Mouse (Mus musculus): ENCODE data around the gene Tmem260. TPM values are rescaled to one million over a fixed set of nuclear protein-coding genes. Genes with fewer than 3 reads are reported as not detected.

Gene Tmem260
- total RNA-seq, 4 experiments from 2014 or later, result 23.0 to 32.2 (median 26.0) TPM

DNA sequence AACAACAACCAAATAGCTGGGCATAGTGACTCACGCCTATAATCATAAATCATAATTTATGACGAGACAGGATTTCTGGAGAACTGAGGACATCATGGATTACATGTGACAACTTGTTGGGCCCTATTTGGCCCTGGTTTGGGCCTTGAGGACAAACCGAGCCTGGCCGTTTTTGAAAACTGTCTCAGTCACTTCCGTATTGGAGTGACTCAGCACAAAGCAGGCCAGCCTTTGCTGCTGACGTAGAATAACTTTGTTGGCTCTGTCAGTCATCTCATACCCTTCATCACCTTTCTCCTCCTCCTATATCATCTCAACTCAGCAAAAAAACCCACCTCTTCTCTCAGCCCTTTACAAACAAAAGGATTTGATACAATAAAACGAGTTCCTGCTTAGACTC is 103.8 kb downstream of the Tmem260 start:
- no peak for DNase-seq (ENCODE audit: low spot score in 2 of 2)

DNA sequence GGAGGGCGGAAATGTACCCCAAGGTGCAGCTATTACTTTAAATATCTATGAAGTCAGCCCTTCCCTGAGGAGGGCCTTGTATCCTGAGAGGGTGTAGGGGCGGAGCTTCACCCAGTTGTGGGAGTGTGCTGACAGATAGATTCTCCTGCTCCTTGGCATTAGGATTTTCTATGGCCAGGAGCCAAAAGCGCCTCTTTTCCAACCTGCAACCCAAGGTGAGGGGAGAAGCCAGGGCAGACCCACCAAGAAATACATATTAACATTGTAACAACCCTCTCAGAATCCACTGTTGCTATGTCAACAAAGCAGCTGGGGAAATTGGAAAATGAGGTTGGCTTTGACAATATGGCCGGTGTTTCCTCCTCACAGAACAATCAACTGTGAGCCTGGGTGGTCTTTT is 107.3 kb downstream of the Tmem260 start:
- no peak for DNase-seq (ENCODE audit: low spot score in 2 of 2)

DNA sequence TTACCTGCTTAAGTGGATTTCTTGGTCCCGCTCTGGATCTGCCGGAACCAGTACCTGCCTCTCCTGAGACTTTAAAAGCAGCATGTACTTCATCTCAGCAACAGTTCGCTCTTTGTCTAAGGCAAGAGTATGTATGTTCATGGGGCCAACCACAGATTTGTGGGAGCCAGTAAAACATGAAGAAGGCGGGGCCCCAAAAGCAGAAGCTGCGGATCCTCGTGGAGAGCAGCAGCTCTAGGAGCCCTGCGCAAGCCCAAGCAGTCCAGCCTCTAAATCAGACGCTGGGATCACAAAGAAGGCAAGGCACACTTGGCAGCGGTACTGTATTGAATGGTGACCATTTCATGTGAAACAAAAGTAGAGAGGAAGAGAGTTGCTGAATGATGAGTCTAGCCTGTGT is 107.8 kb downstream of the Tmem260 start:
- no peak for DNase-seq (ENCODE audit: low spot score in 2 of 2)

DNA sequence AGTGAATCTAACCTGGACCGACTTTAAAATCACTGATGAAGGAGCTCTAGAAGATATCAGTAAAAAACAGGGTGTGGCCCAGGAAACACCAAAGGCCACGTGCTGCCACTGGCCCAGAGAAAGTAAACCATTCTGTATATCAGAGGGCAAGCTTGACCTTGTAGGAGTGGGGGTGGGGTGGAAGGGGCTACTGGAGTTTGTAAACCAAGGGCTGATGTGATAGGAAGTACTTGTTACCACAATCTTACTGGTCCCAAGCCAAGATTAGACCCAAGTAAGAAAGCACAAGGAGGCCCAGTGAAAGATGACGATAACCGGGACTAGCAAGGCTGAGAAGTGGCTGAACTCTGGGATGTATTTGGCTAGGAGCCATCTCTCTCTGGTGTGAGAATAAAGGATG is 113.1 kb downstream of the Tmem260 start:
- DNase-seq (ENCODE audit: low spot score in 2 of 2), result no peak

DNA sequence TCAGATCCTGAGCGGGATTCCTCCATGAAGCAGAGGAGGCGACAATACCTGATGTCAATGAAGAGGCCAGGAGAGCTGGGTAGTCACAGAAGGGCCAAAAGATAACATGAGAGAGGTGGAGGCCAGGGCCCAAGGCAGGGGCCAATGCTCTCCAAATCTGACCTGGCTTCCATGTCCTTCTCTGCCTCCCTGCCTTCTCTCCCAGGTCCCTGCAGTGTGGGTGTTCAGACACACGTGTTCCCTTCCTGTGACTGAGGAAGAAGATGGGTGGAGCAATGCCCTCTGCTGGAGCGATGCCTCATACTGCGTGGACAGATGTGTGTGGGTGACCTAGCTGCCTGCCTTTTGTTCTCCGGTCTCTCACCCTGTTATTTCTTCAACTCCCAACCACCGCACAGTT is 113.8 kb downstream of the Tmem260 start:
- no peak for DNase-seq (ENCODE audit: low spot score in 2 of 2)

DNA sequence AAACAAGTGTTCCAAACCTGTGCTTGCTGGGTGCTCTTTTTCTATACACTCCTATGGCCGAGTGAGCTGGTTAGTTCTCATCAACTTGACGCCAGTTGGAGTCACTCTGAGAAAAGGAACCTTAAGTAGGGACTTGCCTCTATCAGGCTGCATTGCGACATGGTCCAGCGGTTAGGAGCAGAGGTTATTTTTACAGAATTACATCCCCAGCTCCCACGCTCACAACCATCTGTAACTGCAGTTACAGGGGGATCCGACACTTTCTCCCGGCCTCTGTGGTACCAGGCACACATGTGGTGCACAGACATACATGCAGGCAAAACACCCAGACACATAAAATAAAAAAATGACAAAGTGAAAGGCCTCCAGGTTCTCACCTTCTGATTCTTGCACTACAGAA is 120.7 kb downstream of the Tmem260 start:
- DNase-seq (ENCODE audit: low spot score in 2 of 2), result no peak

Other genes with a start within 250 kb of the Tmem260 start
- 1 to 10 TPM in 3 of 4 experiments, under 1 TPM in 1; 0.63 to 1.6 (median 1.2) TPM for gene Otx2, start 227.7 kb downstream of the Tmem260 start, total RNA-seq (2022)